Mouse (Mus musculus) heart, embryonic 14.5 days (tissue): Measurements from ENCODE around the gene Rad17. TPM values are rescaled to one million over a fixed set of nuclear protein-coding genes. Genes with fewer than 3 reads are reported as not detected.

ENCODE experiments used
- ATAC-seq: fragments of 200-750 bp; cut with Nextera tagmentation; 2 replicates; pipeline ENCODE4 v1.8.0; 2017; ENCODE audit warnings: low read depth, moderate TSS enrichment; ENCODE audit not compliant: insufficient number of reproducible peaks, insufficient read depth, low FRiP score
- H3K27ac ChIP-seq, 2 experiments: fragments of 200-500 bp in 1 of 2; fragments of 300-500 bp in 1 of 2; sonication (generic) in 1 of 2; replicated peaks in 1 of 2; 2 replicates each; pipeline ENCODE4 v1.5.1; 2012 to 2014; ENCODE audit warnings: low read depth in 2 of 2, low read length in 2 of 2, control low read depth in 1 of 2, mild to moderate bottlenecking in 1 of 2, mixed read lengths in 1 of 2; ENCODE audit not compliant: control insufficient read depth in 1 of 2, insufficient read depth in 1 of 2
- H3K27me3 ChIP-seq: fragments of 300-500 bp; sonication (generic); 2 replicates; pipeline ENCODE4 v1.6.1; 2014; ENCODE audit warnings: mild to moderate bottlenecking, low read length, control low read depth; ENCODE audit not compliant: control insufficient read depth, insufficient read depth
- H3K36me3 ChIP-seq: fragments of 300-500 bp; sonication (generic); 2 replicates; pipeline ENCODE4 v1.6.1; 2014; ENCODE audit warnings: mild to moderate bottlenecking, control low read depth, low read length, mixed read lengths; ENCODE audit not compliant: control insufficient read depth, insufficient read depth
- H3K4me1 ChIP-seq, 2 experiments: fragments of 200-500 bp in 1 of 2; fragments of 300-500 bp in 1 of 2; sonication (generic) in 1 of 2; 2 replicates each; pipeline ENCODE4 v1.6.1; 2012 to 2014; ENCODE audit warnings: low read length in 2 of 2, control low read depth in 1 of 2, mixed read lengths in 1 of 2; ENCODE audit not compliant: control insufficient read depth in 2 of 2, insufficient read depth in 2 of 2
- H3K4me2 ChIP-seq: fragments of 300-500 bp; sonication (generic); 2 replicates; pipeline ENCODE4 v1.6.1; 2014; ENCODE audit warnings: mild to moderate bottlenecking, low read length
- H3K4me3 ChIP-seq, 2 experiments: fragments of 200-500 bp in 1 of 2; fragments of 300-500 bp in 1 of 2; sonication (generic) in 1 of 2; 2 replicates each; pipeline ENCODE4 v1.5.1; 2012 to 2014; ENCODE audit warnings: low read length in 2 of 2, mild to moderate bottlenecking in 2 of 2, control low read depth in 1 of 2, low read depth in 1 of 2, moderate library complexity in 1 of 2; ENCODE audit not compliant: control insufficient read depth in 1 of 2, insufficient read depth in 1 of 2
- H3K9ac ChIP-seq: fragments of 300-500 bp; sonication (generic); 2 replicates; pipeline ENCODE4 v1.6.1; 2014; ENCODE audit warnings: mild to moderate bottlenecking, low read length
- H3K9me3 ChIP-seq: fragments of 300-500 bp; sonication (generic); 2 replicates; pipeline ENCODE4 v1.6.1; 2016; ENCODE audit warnings: low read length, control low read depth; ENCODE audit not compliant: control insufficient read depth
- WGBS: fragments of 180-500 bp; shearing (Covaris S2); extraction: QIAGEN DNeasy Blood & Tissue Kit; methylation state at CpG from one replicate; pipeline ENCODE4 v1.1.7; 2014; 5-methylcytosine and 5-hydroxymethylcytosine counted together
- polyA plus RNA-seq: library from polyadenylated mRNA; unstranded; fragments of >200 nt; fragmentation: Nextera tagmentation; extraction: Ambion mirVana; gene quantifications from 2 replicates; pipeline ENCODE4 v1.2.1, GENCODE M21; 2014

Gene Rad17
- polyA plus RNA-seq, 1 experiment from 2014 or later, result 26.3 TPM

GRCm38 (mm10) chr13:100612251-100612650 lies 38.6 kb downstream of the Rad17 start:
- H3K9me3 ChIP-seq, result peaks cover 5% of the 10 kb centered on the region
- peaks cover 9% of the 10 kb centered on the region for H3K36me3 ChIP-seq
- H3K27ac ChIP-seq, result no peak overlapping the region
- no peak for ATAC-seq
- 87% methylated on average over 10 of the region's 10 CpGs for WGBS
- H3K27me3 ChIP-seq, result no peaks in the 10 kb centered on the region
- H3K4me2 ChIP-seq, result no peak overlapping the region
- peaks cover 0 to 4% of the 10 kb centered on the region in 2 experiments; a peak in 2 of 4 replicates for H3K4me1 ChIP-seq
- H3K9ac ChIP-seq, result no peak overlapping the region
- no peak overlapping the region for H3K4me3 ChIP-seq

GRCm38 (mm10) chr13:100611266-100611665 lies 39.6 kb downstream of the Rad17 start:
- Histone ChIP-seq H3K4me3 (no peak overlapping the region), H3K36me3 (peaks cover 8% of the 10 kb centered on the region; the same call in 1 of the 2 replicates), H3K27me3 (no peaks in the 10 kb centered on the region), H3K9ac (no peak overlapping the region), H3K4me2 (no peak overlapping the region), H3K4me1 (no peaks in the 10 kb centered on the region), H3K9me3 (peaks cover 5% of the 10 kb centered on the region), H3K27ac (no peak overlapping the region)
- 67% methylated on average over 13 of the region's 13 CpGs for WGBS
- no peak for ATAC-seq

- H3K9me3 ChIP-seq, result peaks cover 5% of the 10 kb centered on the region
- no peak overlapping the region for H3K4me2 ChIP-seq
- no peak for ATAC-seq
- H3K4me3 ChIP-seq, result no peak overlapping the region
- H3K4me1 ChIP-seq, result no peaks in the 10 kb centered on the region
- H3K9ac ChIP-seq, result no peak overlapping the region
- 84% methylated on average over 8 of the region's 8 CpGs for WGBS
- peaks cover 8% of the 10 kb centered on the region; the same call in 1 of the 2 replicates for H3K36me3 ChIP-seq
- no peaks in the 10 kb centered on the region for H3K27me3 ChIP-seq
- no peak overlapping the region for H3K27ac ChIP-seq
Measured at GRCm38 (mm10) chr13:100607756-100608155, 43.1 kb downstream of the Rad17 start.

GRCm38 (mm10) chr13:100605845-100606244 lies 45.0 kb downstream of the Rad17 start:
- Histone ChIP-seq H3K9me3 (peaks cover 5% of the 10 kb centered on the region), H3K4me1 (no peaks in the 10 kb centered on the region), H3K27ac (no peak overlapping the region), H3K9ac (no peak overlapping the region), H3K4me2 (no peak overlapping the region), H3K36me3 (no peaks in the 10 kb centered on the region), H3K4me3 (no peak overlapping the region), H3K27me3 (no peaks in the 10 kb centered on the region)
- ATAC-seq, result no peak
- WGBS, result 54% methylated on average over 1 of the region's 1 CpGs

- no peak overlapping the region for H3K27ac ChIP-seq
- H3K4me3 ChIP-seq, result no peak overlapping the region
- H3K36me3 ChIP-seq, result no peaks in the 10 kb centered on the region
- 86% methylated on average over 11 of the region's 11 CpGs for WGBS
- no peak for ATAC-seq
- H3K4me1 ChIP-seq, result no peaks in the 10 kb centered on the region; a peak in 1 of 4 replicates
- H3K27me3 ChIP-seq, result no peaks in the 10 kb centered on the region
- no peak overlapping the region for H3K4me2 ChIP-seq
- H3K9me3 ChIP-seq, result peaks cover 5% of the 10 kb centered on the region
- H3K9ac ChIP-seq, result no peak overlapping the region
Measured at GRCm38 (mm10) chr13:100603738-100604095, 47.1 kb downstream of the Rad17 start.

GRCm38 (mm10) chr13:100603031-100603737 lies 47.7 kb downstream of the Rad17 start:
- Histone ChIP-seq H3K4me3 (no peak overlapping the region), H3K9ac (no peak overlapping the region), H3K4me1 (no peaks in the 10 kb centered on the region; a peak in 1 of 4 replicates), H3K9me3 (peaks cover 5% of the 10 kb centered on the region), H3K4me2 (no peak overlapping the region), H3K27ac (no peak overlapping the region), H3K36me3 (no peaks in the 10 kb centered on the region), H3K27me3 (no peaks in the 10 kb centered on the region)
- 88% methylated on average over 10 of the region's 10 CpGs for WGBS
- ATAC-seq, result no peak

- no peaks in the 10 kb centered on the region for H3K36me3 ChIP-seq
- H3K9ac ChIP-seq, result no peak overlapping the region
- 73% methylated on average over 5 of the region's 5 CpGs for WGBS
- no peaks in the 10 kb centered on the region; a peak in 1 of 4 replicates for H3K4me1 ChIP-seq
- H3K27ac ChIP-seq, result no peak overlapping the region
- no peaks in the 10 kb centered on the region for H3K9me3 ChIP-seq
- ATAC-seq, result no peak
- H3K4me2 ChIP-seq, result no peak overlapping the region
- no peaks in the 10 kb centered on the region for H3K27me3 ChIP-seq
- H3K4me3 ChIP-seq, result no peak overlapping the region
Measured at GRCm38 (mm10) chr13:100602239-100602902, 48.5 kb downstream of the Rad17 start.
